In genomic region chr2:165288315-165289031, GRCm38 (mm10) we compare ENCODE assay signal across 8 mouse cellular contexts. TPM values are rescaled to one million over a fixed set of nuclear protein-coding genes. Genes with fewer than 3 reads are reported as not detected.
DNase-seq lines count a peak whose midpoint lies in the region; ATAC-seq and TF ChIP-seq lines count a peak whose summit lies in the region.

No protein-coding gene starts in this region.

- 0 out of 2 replicates have a peak, but pooled peaks have one; percentile 15 for ATAC-seq in intestine, embryonic 15.5 days
- ATAC-seq in stomach, postnatal 0 days (ENCODE audit: low FRiP score, low TSS enrichment), result peak; percentile 56; the same call in 1 of the 2 replicates

- H3K36me3 ChIP-seq in intestine, embryonic 15.5 days, result peaks cover 19% of the 10 kb centered on the region
- peaks cover 44% of the 10 kb centered on the region for H3K36me3 ChIP-seq in midbrain, embryonic 10.5 days
- H3K36me3 ChIP-seq in stomach, postnatal 0 days (ENCODE audit: control insufficient read depth, insufficient read depth, low read length), result peaks cover 15% of the 10 kb centered on the region

- no peaks in the 10 kb centered on the region for H3K9me3 ChIP-seq in intestine, embryonic 15.5 days
- H3K9me3 ChIP-seq in midbrain, embryonic 10.5 days (replicated peaks), result no peaks in the 10 kb centered on the region
- no peaks in the 10 kb centered on the region for H3K9me3 ChIP-seq in stomach, postnatal 0 days (ENCODE audit: control insufficient read depth, low read length)

- no peaks in the 10 kb centered on the region for H3K27me3 ChIP-seq in intestine, embryonic 15.5 days (replicated peaks)
- H3K27me3 ChIP-seq in midbrain, embryonic 10.5 days (ENCODE audit: low read depth, poor library complexity, severe bottlenecking), result no peaks in the 10 kb centered on the region
- no peaks in the 10 kb centered on the region for H3K27me3 ChIP-seq in stomach, postnatal 0 days (ENCODE audit: control insufficient read depth, insufficient read depth, low read length)

- peaks cover 23% of the 10 kb centered on the region for H3K4me1 ChIP-seq in intestine, embryonic 15.5 days (replicated peaks)
- H3K4me1 ChIP-seq in midbrain, embryonic 10.5 days, result peaks cover 39% of the 10 kb centered on the region
- H3K4me1 ChIP-seq in stomach, postnatal 0 days (replicated peaks; ENCODE audit: control insufficient read depth, insufficient read depth), result peaks cover 4% of the 10 kb centered on the region; the same call in 1 of the 2 replicates

- WGBS in intestine, embryonic 15.5 days, result 61% methylated on average over 18 of the region's 18 CpGs
- 70% methylated on average over 18 of the region's 18 CpGs for WGBS in midbrain, embryonic 10.5 days
- WGBS in stomach, postnatal 0 days, result 40% methylated on average over 18 of the region's 18 CpGs

- peak overlapping the region; percentile 81 for H3K9ac ChIP-seq in intestine, embryonic 15.5 days
- no peak overlapping the region for H3K9ac ChIP-seq in stomach, postnatal 0 days (ENCODE audit: low read length)

- peak overlapping the region; percentile 86 for H3K4me3 ChIP-seq in intestine, embryonic 15.5 days (replicated peaks)
- peak overlapping the region; percentile 93 for H3K4me3 ChIP-seq in midbrain, embryonic 10.5 days
- H3K4me3 ChIP-seq in stomach, postnatal 0 days (ENCODE audit: low read depth, low read length), result peak overlapping the region; percentile 79

- H3K27ac ChIP-seq in intestine, embryonic 15.5 days, result peak overlapping the region; percentile 70
- peak overlapping the region; percentile 87 for H3K27ac ChIP-seq in midbrain, embryonic 10.5 days (replicated peaks)
- peak overlapping the region; percentile 89 for H3K27ac ChIP-seq in stomach, postnatal 0 days (replicated peaks)

- no peak for TF ChIP-seq CTCF in stomach, postnatal 0 days (IDR thresholded peaks at IDR 0.05; ENCODE audit: low read depth)

- peak overlapping the region; percentile 87 for H3K4me2 ChIP-seq in intestine, embryonic 15.5 days (replicated peaks)
- H3K4me2 ChIP-seq in stomach, postnatal 0 days (replicated peaks; ENCODE audit: low read depth), result peak overlapping the region; percentile 82

- TF ChIP-seq EP300 in stomach, postnatal 0 days (optimal IDR thresholded peaks at IDR 0.05), result no peak

- peak; percentile 61 to 65 for DNase-seq in adrenal gland, adult 18-20 months (ENCODE audit: low spot score in 2 of 2)
- DNase-seq in cerebellum, postnatal 36 days, result peak; percentile 88
- peak; percentile 66 for DNase-seq in gastrocnemius, postnatal 25 days
- peak; percentile 80 to 91 for DNase-seq in left cerebral cortex, adult 9 months (ENCODE audit: low spot score in 2 of 2)
- DNase-seq in midbrain, embryonic 10.5 days (ENCODE audit: low spot score), result no peak
- DNase-seq in stomach, postnatal 0 days (ENCODE audit: low spot score), result peak; percentile 55
- no peak for DNase-seq in thymus, postnatal 0 days (ENCODE audit: low spot score)

RNA-seq across cellular contexts. Expression of gene Slc35c2, which starts 0.8 kb away (rescaled TPM):
- 10 to 100 TPM; 30.7 to 50.1 TPM for total RNA-seq in adrenal gland, adult 18-20 months (2021)
- total RNA-seq in gastrocnemius, postnatal 25 days (2021), result 10 to 100 TPM; 16.0 to 17.0 TPM
- polyA plus RNA-seq in intestine, embryonic 15.5 days (2015; fragmentation: Nextera tagmentation; extraction: Ambion mirVana), result 83.6 and 98.3 TPM in 2 replicates
- polyA plus RNA-seq in midbrain, embryonic 10.5 days (2016; fragmentation: Nextera tagmentation; extraction: Ambion mirVana), result 72.8 and 73.0 TPM in 2 replicates
- 38.5 and 39.3 TPM in 2 replicates for polyA plus RNA-seq in stomach, postnatal 0 days (2015; fragmentation: Nextera tagmentation; extraction: Ambion mirVana)
- polyA plus RNA-seq in thymus, postnatal 0 days (2015; fragmentation: Nextera tagmentation; extraction: Ambion mirVana), result 49.5 and 49.6 TPM in 2 replicates

RNA-seq across cellular contexts. Expression of gene Elmo2, which starts 37.8 kb away (rescaled TPM):
- 10 to 100 TPM; 21.6 to 24.5 TPM for total RNA-seq in adrenal gland, adult 18-20 months (2021)
- 10 to 100 TPM; 12.7 to 13.4 TPM for total RNA-seq in gastrocnemius, postnatal 25 days (2021)
- 58.1 and 63.0 TPM in 2 replicates for polyA plus RNA-seq in intestine, embryonic 15.5 days (2015; fragmentation: Nextera tagmentation; extraction: Ambion mirVana)
- 81.7 and 90.0 TPM in 2 replicates for polyA plus RNA-seq in midbrain, embryonic 10.5 days (2016; fragmentation: Nextera tagmentation; extraction: Ambion mirVana)
- 21.2 and 22.6 TPM in 2 replicates for polyA plus RNA-seq in stomach, postnatal 0 days (2015; fragmentation: Nextera tagmentation; extraction: Ambion mirVana)
- polyA plus RNA-seq in thymus, postnatal 0 days (2015; fragmentation: Nextera tagmentation; extraction: Ambion mirVana), result 39.8 and 42.8 TPM in 2 replicates

RNA-seq across cellular contexts. Expression of gene Cdh22, which starts 53.8 kb away (rescaled TPM):
- 1 to 10 TPM; 1.4 to 1.7 TPM for total RNA-seq in adrenal gland, adult 18-20 months (2021)
- total RNA-seq in gastrocnemius, postnatal 25 days (2021), result under 1 TPM; 0.08 to 0.18 TPM
- 0.62 and 0.68 TPM in 2 replicates for polyA plus RNA-seq in intestine, embryonic 15.5 days (2015; fragmentation: Nextera tagmentation; extraction: Ambion mirVana)
- 3.9 and 7.1 TPM in 2 replicates for polyA plus RNA-seq in midbrain, embryonic 10.5 days (2016; fragmentation: Nextera tagmentation; extraction: Ambion mirVana)
- 0.05 and 0.08 TPM in 2 replicates for polyA plus RNA-seq in stomach, postnatal 0 days (2015; fragmentation: Nextera tagmentation; extraction: Ambion mirVana)
- 0.14 and 0.21 TPM in 2 replicates for polyA plus RNA-seq in thymus, postnatal 0 days (2015; fragmentation: Nextera tagmentation; extraction: Ambion mirVana)

Comparison
In these comparisons a context has a peak if more than half of its experiments do, and no peak if none do; other contexts are left out.
1. DNase-seq: peak in adrenal gland, adult 18-20 months (2 of 2), cerebellum, postnatal 36 days (2 of 2), gastrocnemius, postnatal 25 days (single experiment), left cerebral cortex, adult 9 months (2 of 2) and stomach, postnatal 0 days (single experiment); none in midbrain, embryonic 10.5 days (single experiment) and thymus, postnatal 0 days (single experiment).
2. Peak in every context shown above with its lines, with median percentiles within 50 percentile points of each other: H3K27ac ChIP-seq and H3K4me3 ChIP-seq.